Comparison of ENCODE assay signal across 12 mouse cellular contexts in the genomic region with DNA sequence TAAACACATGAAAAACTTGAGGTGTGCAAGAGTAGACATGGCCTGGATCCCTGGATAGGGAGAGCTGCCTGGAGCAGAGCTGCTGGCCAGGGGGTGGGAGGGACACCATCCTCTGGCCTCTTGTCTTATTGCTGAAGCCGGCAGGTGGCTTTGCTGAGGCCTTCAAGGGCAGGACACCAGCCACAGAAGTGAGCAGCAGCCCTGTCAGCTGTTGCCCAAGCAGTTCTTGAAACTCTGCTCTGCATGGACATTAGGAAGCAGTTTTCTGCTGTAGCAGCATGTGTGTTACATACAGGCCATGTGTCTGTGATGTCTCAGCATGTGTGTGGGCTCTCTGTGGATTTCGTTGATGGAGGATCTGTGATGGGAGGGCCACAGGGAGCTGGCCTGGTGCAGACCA.
"Had no signal": no experiment of that assay in that cellular context is flagged by ENCODE, and none has a peak within 500 bp of the region (broad histone marks: within the 10 kb centered on the region; RNA-seq: fewer than 3 reads in every experiment).

No protein-coding gene starts in this region.

- DNase-seq: kidney, adult 8-10 months; kidney, postnatal 36 days; layer of hippocampus, adult 9-11 months; layer of hippocampus, postnatal 36 days; lung, adult 18-20 months; thymus, postnatal 14 days had no signal

- H3K27me3 ChIP-seq: intestine, embryonic 15.5 days; limb, embryonic 12.5 days; midbrain, embryonic 12.5 days; neural tube, embryonic 12.5 days had no signal

- H3K27ac ChIP-seq: intestine, embryonic 15.5 days; kidney, postnatal 0 days; limb, embryonic 12.5 days; liver, embryonic 14.5 days; midbrain, embryonic 12.5 days; neural tube, embryonic 12.5 days had no signal

- H3K9me3 ChIP-seq: intestine, embryonic 15.5 days; limb, embryonic 12.5 days; midbrain, embryonic 12.5 days; neural tube, embryonic 12.5 days had no signal

- H3K4me3 ChIP-seq: intestine, embryonic 15.5 days; limb, embryonic 12.5 days; midbrain, embryonic 12.5 days; neural tube, embryonic 12.5 days had no signal

- H3K4me2 ChIP-seq: intestine, embryonic 15.5 days; limb, embryonic 12.5 days; midbrain, embryonic 12.5 days; neural tube, embryonic 12.5 days had no signal

- H3K9ac ChIP-seq: intestine, embryonic 15.5 days; limb, embryonic 12.5 days; liver, embryonic 14.5 days; midbrain, embryonic 12.5 days; neural tube, embryonic 12.5 days had no signal
